In the genomic region with DNA sequence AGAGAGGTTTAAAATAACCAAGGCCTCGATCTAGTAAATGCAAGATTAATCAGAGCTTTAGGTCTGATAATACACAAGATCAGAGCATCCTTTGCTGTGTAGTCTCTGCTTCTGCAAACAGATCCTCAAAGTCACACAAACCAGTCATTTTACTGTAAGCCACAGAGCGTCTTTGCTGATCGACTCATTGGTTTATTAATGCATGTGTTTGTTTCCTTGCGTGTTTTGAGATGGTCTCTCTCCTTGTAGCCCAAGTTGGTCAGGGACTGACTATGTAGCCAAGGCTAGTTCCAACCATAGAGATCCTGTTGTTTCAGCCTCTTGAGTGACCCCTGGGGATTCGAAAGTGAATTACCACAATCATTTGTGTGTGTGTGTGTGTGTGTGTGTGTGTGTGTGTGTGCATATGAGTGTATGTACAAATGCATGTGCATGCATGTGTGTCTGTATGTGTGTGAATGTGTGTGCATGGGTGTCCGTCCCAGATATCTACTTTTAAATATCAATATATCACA, we compare ENCODE assay signal across 8 mouse cellular contexts. TPM values are rescaled to one million over a fixed set of nuclear protein-coding genes. Genes with fewer than 3 reads are reported as not detected.
DNase-seq lines count a peak whose midpoint lies in the region; ATAC-seq lines count a peak whose summit lies in the region.
"Had no signal": no experiment of that assay in that cellular context is flagged by ENCODE, and none has a peak within 500 bp of the region (broad histone marks: within the 10 kb centered on the region; RNA-seq: fewer than 3 reads in every experiment).

No protein-coding gene starts in this region.

- H3K9ac ChIP-seq in lung, embryonic 16.5 days (ENCODE audit: low read length) = no peak overlapping the region
- H3K9ac ChIP-seq in embryonic facial prominence, embryonic 15.5 days = no peak overlapping the region
- H3K9ac ChIP-seq in limb, embryonic 12.5 days (replicated peaks) = no peak overlapping the region
- H3K9ac ChIP-seq in stomach, embryonic 16.5 days (ENCODE audit: low read length) = no peak overlapping the region

- no peak for ATAC-seq in lung, embryonic 16.5 days (ENCODE audit: low read depth)
- no peak for ATAC-seq in embryonic facial prominence, embryonic 15.5 days (ENCODE audit: insufficient number of reproducible peaks, low FRiP score, low TSS enrichment, low read depth)
- ATAC-seq in limb, embryonic 12.5 days (ENCODE audit: insufficient number of reproducible peaks, insufficient read depth, low FRiP score, low TSS enrichment, low read depth) = no peak
- ATAC-seq in stomach, embryonic 16.5 days (ENCODE audit: insufficient read depth, low FRiP score) = no peak
- ATAC-seq in activated CD4-positive, CD25-positive, alpha-beta regulatory T cell, adult 4 months = no peak

- H3K27me3 ChIP-seq in lung, embryonic 16.5 days (ENCODE audit: control insufficient read depth, insufficient read depth, low read depth, low read length) = no peaks in the 10 kb centered on the region
- no peaks in the 10 kb centered on the region for H3K27me3 ChIP-seq in embryonic facial prominence, embryonic 15.5 days
- no peaks in the 10 kb centered on the region for H3K27me3 ChIP-seq in limb, embryonic 12.5 days
- no peaks in the 10 kb centered on the region for H3K27me3 ChIP-seq in stomach, embryonic 16.5 days (ENCODE audit: control insufficient read depth, insufficient read depth, low read length)

- WGBS in lung, embryonic 16.5 days = 76% methylated on average over 6 of the region's 6 CpGs
- 77% methylated on average over 6 of the region's 6 CpGs for WGBS in embryonic facial prominence, embryonic 15.5 days
- 85% methylated on average over 6 of the region's 6 CpGs for WGBS in limb, embryonic 12.5 days
- WGBS in stomach, embryonic 16.5 days = 83% methylated on average over 6 of the region's 6 CpGs

- DNase-seq in lung, postnatal 4 days = no peak
- DNase-seq in adrenal gland, adult 8-10 months = no peak

- no peaks in the 10 kb centered on the region for H3K9me3 ChIP-seq in lung, embryonic 16.5 days (ENCODE audit: control insufficient read depth, low read length)
- no peaks in the 10 kb centered on the region for H3K9me3 ChIP-seq in embryonic facial prominence, embryonic 15.5 days (replicated peaks)
- H3K9me3 ChIP-seq in limb, embryonic 12.5 days = no peaks in the 10 kb centered on the region
- H3K9me3 ChIP-seq in stomach, embryonic 16.5 days (replicated peaks; ENCODE audit: control insufficient read depth, low read length) = no peaks in the 10 kb centered on the region

- peak overlapping the region; percentile 93 for H3K4me2 ChIP-seq in lung, embryonic 16.5 days (ENCODE audit: low read depth, low read length)
- peak overlapping the region; percentile 87 for H3K4me2 ChIP-seq in embryonic facial prominence, embryonic 15.5 days (replicated peaks)
- peak overlapping the region; percentile 87 for H3K4me2 ChIP-seq in limb, embryonic 12.5 days
- peak overlapping the region; percentile 85 for H3K4me2 ChIP-seq in stomach, embryonic 16.5 days (ENCODE audit: low read depth, low read length)

- H3K4me3 ChIP-seq in lung, embryonic 16.5 days (ENCODE audit: low read length) = peak overlapping the region; percentile 73
- H3K4me3 ChIP-seq in embryonic facial prominence, embryonic 15.5 days (replicated peaks) = peak overlapping the region; percentile 65
- H3K4me3 ChIP-seq in limb, embryonic 12.5 days (replicated peaks) = peak overlapping the region; percentile 65
- no peak overlapping the region for H3K4me3 ChIP-seq in stomach, embryonic 16.5 days (replicated peaks; ENCODE audit: low read length)

- peaks cover 6% of the 10 kb centered on the region for H3K4me1 ChIP-seq in lung, embryonic 16.5 days (replicated peaks; ENCODE audit: control insufficient read depth, insufficient read depth, low read length)
- H3K4me1 ChIP-seq in embryonic facial prominence, embryonic 15.5 days = no peaks in the 10 kb centered on the region
- H3K4me1 ChIP-seq in limb, embryonic 12.5 days (replicated peaks) = peaks cover 2% of the 10 kb centered on the region; the same call in 1 of the 2 replicates
- H3K4me1 ChIP-seq in stomach, embryonic 16.5 days (ENCODE audit: control insufficient read depth, insufficient read depth, low read length) = peaks cover 11% of the 10 kb centered on the region; the same call in 1 of the 2 replicates

- H3K36me3 ChIP-seq in lung, embryonic 16.5 days (ENCODE audit: control insufficient read depth, insufficient read depth, low read length) = no peaks in the 10 kb centered on the region
- H3K36me3 ChIP-seq in embryonic facial prominence, embryonic 15.5 days = 0 out of 2 replicates have a peak, but pooled peaks cover 3% of the 10 kb centered on the region
- H3K36me3 ChIP-seq in limb, embryonic 12.5 days = 0 out of 2 replicates have a peak, but pooled peaks cover 5% of the 10 kb centered on the region
- H3K36me3 ChIP-seq in stomach, embryonic 16.5 days (ENCODE audit: control insufficient read depth, insufficient read depth, low read length) = no peaks in the 10 kb centered on the region

- no peak overlapping the region for H3K27ac ChIP-seq in lung, embryonic 16.5 days (ENCODE audit: low read length)
- no peak overlapping the region for H3K27ac ChIP-seq in embryonic facial prominence, embryonic 15.5 days (replicated peaks)
- H3K27ac ChIP-seq in limb, embryonic 12.5 days = no peak overlapping the region
- H3K27ac ChIP-seq in stomach, embryonic 16.5 days (ENCODE audit: low read length) = no peak overlapping the region; the same call in 1 of the 2 replicates

RNA-seq across cellular contexts. Expression of gene Fam149a, which starts 22.9 kb away (rescaled TPM):
- 8.7 and 9.8 TPM in 2 replicates for polyA plus RNA-seq in lung, embryonic 16.5 days (2015; fragmentation: Nextera tagmentation; extraction: Ambion mirVana)
- polyA plus RNA-seq in embryonic facial prominence, embryonic 15.5 days (2015; fragmentation: Nextera tagmentation; extraction: Ambion mirVana) = 13.9 and 15.7 TPM in 2 replicates
- polyA plus RNA-seq in limb, embryonic 12.5 days (2016; fragmentation: Nextera tagmentation; extraction: Ambion mirVana) = 12.0 and 13.0 TPM in 2 replicates
- polyA plus RNA-seq in stomach, embryonic 16.5 days (2015; fragmentation: Nextera tagmentation; extraction: Ambion mirVana) = 15.2 and 16.7 TPM in 2 replicates
- polyA plus RNA-seq in activated CD4-positive, CD25-positive, alpha-beta regulatory T cell, adult 4 months (2017; shearing (Covaris generic)) = not detected
- total RNA-seq in adrenal gland, adult 8-10 months (2022) = 10 to 100 TPM; 11.4 to 13.9 (median 12.5) TPM

RNA-seq across cellular contexts. Expression of gene Cyp4v3, which starts 26.1 kb away (rescaled TPM):
- 1.4 and 1.9 TPM in 2 replicates for polyA plus RNA-seq in lung, embryonic 16.5 days (2015; fragmentation: Nextera tagmentation; extraction: Ambion mirVana)
- 2.4 and 2.9 TPM in 2 replicates for polyA plus RNA-seq in embryonic facial prominence, embryonic 15.5 days (2015; fragmentation: Nextera tagmentation; extraction: Ambion mirVana)
- 1.1 and 1.6 TPM in 2 replicates for polyA plus RNA-seq in limb, embryonic 12.5 days (2016; fragmentation: Nextera tagmentation; extraction: Ambion mirVana)
- 5.6 and 5.7 TPM in 2 replicates for polyA plus RNA-seq in stomach, embryonic 16.5 days (2015; fragmentation: Nextera tagmentation; extraction: Ambion mirVana)
- polyA plus RNA-seq in activated CD4-positive, CD25-positive, alpha-beta regulatory T cell, adult 4 months (2017; shearing (Covaris generic)) = 10 to 100 TPM; 10.8 to 14.2 TPM
- total RNA-seq in adrenal gland, adult 8-10 months (2022) = 10 to 100 TPM; 24.4 to 34.4 (median 27.8) TPM

RNA-seq across cellular contexts. Expression of gene Gm45753, which starts 50.9 kb away (rescaled TPM):
- polyA plus RNA-seq in lung, embryonic 16.5 days (2015; fragmentation: Nextera tagmentation; extraction: Ambion mirVana) = 0.10 TPM in 1 of 2 replicates, not detected in the other
- polyA plus RNA-seq in embryonic facial prominence, embryonic 15.5 days (2015; fragmentation: Nextera tagmentation; extraction: Ambion mirVana) = 0.13 TPM in 1 of 2 replicates, not detected in the other
- polyA plus RNA-seq in limb, embryonic 12.5 days (2016; fragmentation: Nextera tagmentation; extraction: Ambion mirVana) = not detected in 2 replicates
- polyA plus RNA-seq in stomach, embryonic 16.5 days (2015; fragmentation: Nextera tagmentation; extraction: Ambion mirVana) = 0.96 and 1.0 TPM in 2 replicates
- not detected for polyA plus RNA-seq in activated CD4-positive, CD25-positive, alpha-beta regulatory T cell, adult 4 months (2017; shearing (Covaris generic))
- under 1 TPM in 1 of 4 experiments, not detected in 3; 0.10 TPM for total RNA-seq in adrenal gland, adult 8-10 months (2022)
- total RNA-seq: left cerebral cortex, postnatal 14 days had no signal

RNA-seq across cellular contexts. Expression of gene Tlr3, which starts 51.7 kb away (rescaled TPM):
- 2.7 and 4.7 TPM in 2 replicates for polyA plus RNA-seq in lung, embryonic 16.5 days (2015; fragmentation: Nextera tagmentation; extraction: Ambion mirVana)
- 2.0 and 2.6 TPM in 2 replicates for polyA plus RNA-seq in embryonic facial prominence, embryonic 15.5 days (2015; fragmentation: Nextera tagmentation; extraction: Ambion mirVana)
- 0.46 and 0.77 TPM in 2 replicates for polyA plus RNA-seq in limb, embryonic 12.5 days (2016; fragmentation: Nextera tagmentation; extraction: Ambion mirVana)
- polyA plus RNA-seq in stomach, embryonic 16.5 days (2015; fragmentation: Nextera tagmentation; extraction: Ambion mirVana) = 3.3 and 3.9 TPM in 2 replicates
- polyA plus RNA-seq in activated CD4-positive, CD25-positive, alpha-beta regulatory T cell, adult 4 months (2017; shearing (Covaris generic)) = under 1 TPM; 0.43 to 0.45 TPM
- 10 to 100 TPM in 2 of 4 experiments, 1 to 10 TPM in 2; 4.5 to 11.1 (median 9.4) TPM for total RNA-seq in adrenal gland, adult 8-10 months (2022)
